Mouse (Mus musculus) lung, adult 2 months (tissue): Measurements from ENCODE around the gene Rras.
A peak's percentile ranks its signal among the peaks of the same experiment; 100 is the strongest.

Source experiments
- CTCF ChIP-seq: fragments of 200-500 bp; IDR thresholded peaks from 2 replicates; pipeline ENCODE4 v1.5.1; 2011; ENCODE audit warnings: mild to moderate bottlenecking, low read length, control low read depth; ENCODE audit not compliant: insufficient read depth
- POLR2A ChIP-seq: fragments of 200-500 bp; IDR thresholded peaks from 2 replicates; pipeline ENCODE4 v1.6.1; 2011; ENCODE audit warnings: low read depth, mild to moderate bottlenecking, control low read depth, low read length, borderline replicate concordance; ENCODE audit errors: extremely low read depth

DNA sequence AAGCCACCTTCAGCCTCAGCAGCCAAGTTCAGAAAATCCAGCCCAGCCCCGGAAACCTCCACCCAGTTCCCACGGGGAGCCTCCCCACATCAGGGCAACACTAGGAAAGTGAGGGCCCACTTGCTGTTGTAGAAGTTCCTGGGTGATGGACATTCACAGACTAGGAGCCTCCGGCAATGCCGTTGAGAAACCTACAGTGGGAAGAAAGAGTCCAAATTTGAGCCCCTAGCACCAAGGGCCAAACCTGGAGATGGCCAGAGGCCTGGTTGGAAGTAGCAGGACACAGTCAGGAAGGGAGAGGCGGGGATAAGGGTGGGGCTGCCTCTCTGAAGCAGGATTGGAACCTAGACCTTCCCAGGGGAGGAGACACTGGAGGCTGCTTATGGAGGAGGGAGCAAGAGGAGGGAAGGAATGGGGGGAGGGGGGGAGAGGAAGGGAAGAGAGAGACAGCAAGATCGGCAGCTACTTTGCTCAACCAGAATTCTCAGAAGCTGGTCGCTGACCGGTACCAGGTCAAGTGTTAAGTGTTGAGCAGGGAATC is 1.3 kb downstream of the Rras start:
- no peak for TF ChIP-seq CTCF
- peak; percentile 76; the same call in 1 of the 2 replicates for TF ChIP-seq POLR2A
